Mouse (Mus musculus) kidney, adult 2 months (tissue): ENCODE results near the gene Gtsf1.

Experiments used
- CTCF ChIP-seq: fragments of 200-500 bp; conservative IDR thresholded peaks from 2 replicates; pipeline ENCODE4 v1.5.1; 2011; ENCODE audit warnings: low read depth, mild to moderate bottlenecking, control low read depth, low read length, moderate library complexity, mixed read lengths; ENCODE audit not compliant: insufficient read depth, insufficient read length
- POLR2A ChIP-seq: fragments of 200-500 bp; IDR thresholded peaks from one replicate; pipeline ENCODE4 v1.6.1; 2011; ENCODE audit warnings: low read depth, low read length, control low read depth

DNA sequence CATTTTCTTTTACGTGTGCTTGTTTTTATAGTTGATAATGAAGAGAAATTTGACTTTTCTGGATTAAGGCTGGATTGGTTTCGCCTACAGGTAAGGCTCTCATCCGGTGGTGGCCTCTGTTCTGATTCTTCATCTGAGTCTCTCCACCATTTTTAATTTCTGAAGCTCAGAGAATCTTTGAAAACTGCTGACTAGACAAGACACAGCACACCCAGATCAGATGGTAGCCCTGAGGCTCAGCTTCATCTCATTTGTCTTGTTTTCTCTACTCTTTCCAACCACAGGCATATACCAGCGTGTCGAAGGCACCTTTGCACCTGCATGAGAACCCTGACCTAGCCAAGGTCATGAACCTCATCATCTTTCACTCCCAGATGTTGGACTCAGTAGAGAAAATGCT lies 43.5 kb upstream of the Gtsf1 start:
- no peak for TF ChIP-seq POLR2A
- TF ChIP-seq CTCF = no peak
